Mouse (Mus musculus) limb, embryonic 13.5 days (tissue): ENCODE results near the gene Med1. TPM values are rescaled to one million over a fixed set of nuclear protein-coding genes. Genes with fewer than 3 reads are reported as not detected.

ENCODE experiments used
- ATAC-seq: fragments of 200-750 bp; cut with Nextera tagmentation; 2 replicates; pipeline ENCODE4 v1.8.0; 2017; ENCODE audit warnings: low read depth, moderate number of reproducible peaks, moderate TSS enrichment; ENCODE audit not compliant: low FRiP score
- H3K27ac ChIP-seq: fragments of 300-500 bp; sonication (generic); 2 replicates; pipeline ENCODE4 v1.5.1; 2015; ENCODE audit warnings: inconsistent platforms, mild to moderate bottlenecking, moderate library complexity
- H3K27me3 ChIP-seq: fragments of 300-500 bp; sonication (generic); 2 replicates; pipeline ENCODE4 v1.6.1; 2015; ENCODE audit warnings: mild to moderate bottlenecking, inconsistent platforms
- H3K36me3 ChIP-seq: fragments of 300-500 bp; sonication (generic); 2 replicates; pipeline ENCODE4 v1.6.1; 2015; ENCODE audit warnings: inconsistent platforms, mild to moderate bottlenecking, moderate library complexity
- H3K4me1 ChIP-seq: fragments of 300-500 bp; sonication (generic); 2 replicates; pipeline ENCODE4 v1.6.1; 2015; ENCODE audit warnings: inconsistent platforms
- H3K4me2 ChIP-seq: fragments of 300-500 bp; sonication (generic); replicated peaks from 2 replicates; pipeline ENCODE4 v1.6.1; 2015; ENCODE audit warnings: inconsistent platforms, mild to moderate bottlenecking, moderate library complexity
- H3K4me3 ChIP-seq: fragments of 300-500 bp; sonication (generic); 2 replicates; pipeline ENCODE4 v1.5.1; 2015; ENCODE audit warnings: moderate library complexity, mild to moderate bottlenecking, inconsistent platforms
- H3K9ac ChIP-seq: fragments of 300-500 bp; sonication (generic); 2 replicates; pipeline ENCODE4 v1.6.1; 2015; ENCODE audit warnings: mild to moderate bottlenecking, inconsistent platforms
- H3K9me3 ChIP-seq: fragments of 300-500 bp; sonication (generic); 2 replicates; pipeline ENCODE4 v1.6.1; 2016; ENCODE audit warnings: inconsistent platforms
- WGBS: fragments of 180-500 bp; shearing (Covaris S2); methylation state at CpG from one replicate; pipeline ENCODE4 v1.1.7; 2015; 5-methylcytosine and 5-hydroxymethylcytosine counted together
- microRNA-seq: library from miRNA; unstranded; fragments of <30 nt; microRNA quantifications from one replicate; pipeline ENCODE4, GENCODE M21; 2016
- polyA plus RNA-seq: library from polyadenylated mRNA; unstranded; fragments of >200 nt; fragmentation: Nextera tagmentation; extraction: Ambion mirVana; gene quantifications from 2 replicates; pipeline ENCODE4 v1.2.1, GENCODE M21; 2015

The Med1 gene
- polyA plus RNA-seq, 1 experiment from 2014 or later = 76.8 TPM

GRCm38 (mm10) chr11:98142545-98142944 lies 50.5 kb downstream of the Med1 start:
- 89% methylated on average over 2 of the region's 2 CpGs for WGBS
- Histone ChIP-seq H3K4me3 (no peak overlapping the region), H3K9ac (no peak overlapping the region), H3K27ac (no peak overlapping the region), H3K27me3 (no peaks in the 10 kb centered on the region), H3K4me1 (peaks cover 31% of the 10 kb centered on the region), H3K9me3 (no peaks in the 10 kb centered on the region), H3K36me3 (peaks cover 11% of the 10 kb centered on the region), H3K4me2 (no peak overlapping the region)
- ATAC-seq = no peak

- Histone ChIP-seq H3K4me2 (no peak overlapping the region), H3K4me3 (no peak overlapping the region), H3K9ac (no peak overlapping the region), H3K9me3 (no peaks in the 10 kb centered on the region), H3K36me3 (peaks cover 16% of the 10 kb centered on the region), H3K27ac (peak overlapping the region; percentile 67; the same call in 1 of the 2 replicates), H3K27me3 (no peaks in the 10 kb centered on the region), H3K4me1 (peaks cover 25% of the 10 kb centered on the region)
- WGBS = 52% methylated on average over 7 of the region's 7 CpGs
- ATAC-seq = peak; percentile 69; the same call in 1 of the 2 replicates
Observed at GRCm38 (mm10) chr11:98138894-98139293, 54.2 kb downstream of the Med1 start.

- H3K36me3 ChIP-seq = peaks cover 12% of the 10 kb centered on the region
- no peaks in the 10 kb centered on the region for H3K27me3 ChIP-seq
- no peak for ATAC-seq
- H3K9ac ChIP-seq = no peak overlapping the region
- no peak overlapping the region for H3K4me2 ChIP-seq
- peaks cover 25% of the 10 kb centered on the region for H3K4me1 ChIP-seq
- H3K9me3 ChIP-seq = no peaks in the 10 kb centered on the region
- H3K27ac ChIP-seq = no peak overlapping the region
- 91% methylated on average over 11 of the region's 11 CpGs for WGBS
- H3K4me3 ChIP-seq = no peak overlapping the region
Observed at GRCm38 (mm10) chr11:98137836-98138235, 55.3 kb downstream of the Med1 start.

DNA sequence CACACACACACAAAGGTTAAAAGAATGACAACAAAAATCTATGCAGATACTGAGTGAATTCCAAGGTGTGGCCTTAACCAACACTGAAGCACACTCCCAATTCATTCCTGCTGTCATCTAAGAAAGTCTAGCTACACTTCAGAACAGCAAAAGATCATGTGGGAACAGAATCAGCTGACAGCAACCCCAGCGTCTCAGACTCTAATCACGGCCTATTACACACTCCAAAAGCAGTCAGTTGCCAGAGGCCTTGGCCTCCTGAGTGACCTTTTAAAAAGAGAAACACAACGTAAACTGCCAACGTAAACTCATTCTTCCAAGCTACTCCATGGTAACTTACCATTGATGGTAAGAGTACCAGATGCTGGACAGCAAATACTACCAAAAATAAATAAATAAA lies 58.1 kb downstream of the Med1 start:
- WGBS = 69% methylated on average over 4 of the region's 4 CpGs
- Histone ChIP-seq H3K27ac (no peak overlapping the region), H3K36me3 (peaks cover 5% of the 10 kb centered on the region), H3K9ac (no peak overlapping the region), H3K4me3 (no peak overlapping the region), H3K4me2 (no peak overlapping the region), H3K9me3 (no peaks in the 10 kb centered on the region), H3K4me1 (peaks cover 21% of the 10 kb centered on the region), H3K27me3 (no peaks in the 10 kb centered on the region)
- no peak for ATAC-seq

GRCm38 (mm10) chr11:98123424-98123823 lies 69.7 kb downstream of the Med1 start:
- Histone ChIP-seq H3K4me2 (no peak overlapping the region), H3K9me3 (no peaks in the 10 kb centered on the region), H3K4me1 (no peaks in the 10 kb centered on the region), H3K36me3 (peaks cover 61% of the 10 kb centered on the region), H3K4me3 (no peak overlapping the region), H3K9ac (no peak overlapping the region), H3K27me3 (no peaks in the 10 kb centered on the region), H3K27ac (no peak overlapping the region)
- WGBS = 92% methylated on average over 5 of the region's 5 CpGs
- ATAC-seq = no peak

GRCm38 (mm10) chr11:98114363-98114762 lies 78.7 kb downstream of the Med1 start:
- Histone ChIP-seq H3K27me3 (no peaks in the 10 kb centered on the region), H3K4me2 (no peak overlapping the region), H3K4me1 (no peaks in the 10 kb centered on the region), H3K9ac (no peak overlapping the region), H3K36me3 (peaks cover 67% of the 10 kb centered on the region), H3K4me3 (no peak overlapping the region), H3K9me3 (no peaks in the 10 kb centered on the region), H3K27ac (no peak overlapping the region)
- no peak for ATAC-seq
- WGBS = 92% methylated on average over 1 of the region's 1 CpGs

DNA sequence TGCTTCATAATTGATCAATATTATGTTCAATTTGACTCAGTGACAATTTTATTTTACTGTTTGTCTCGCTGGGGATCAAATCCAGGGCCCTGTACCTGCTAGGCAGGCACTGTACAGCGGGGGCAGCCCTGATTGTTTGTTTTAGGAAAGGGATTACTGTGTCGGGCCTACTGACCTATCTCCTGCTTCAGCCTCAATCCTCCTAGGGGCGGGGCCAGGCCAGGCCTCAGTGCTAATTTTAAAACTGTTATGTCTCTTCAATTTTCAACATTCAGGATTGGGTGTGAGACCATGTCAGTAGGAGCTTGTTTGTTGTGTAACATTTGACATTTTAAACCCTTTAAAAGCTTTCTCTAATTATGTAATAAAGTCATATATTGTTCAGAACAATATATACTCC lies 79.6 kb downstream of the Med1 start:
- no peak overlapping the region for H3K4me3 ChIP-seq
- H3K4me1 ChIP-seq = no peaks in the 10 kb centered on the region
- H3K27ac ChIP-seq = no peak overlapping the region
- no peak overlapping the region for H3K9ac ChIP-seq
- peaks cover 71% of the 10 kb centered on the region for H3K36me3 ChIP-seq
- no peaks in the 10 kb centered on the region for H3K9me3 ChIP-seq
- 69% methylated on average over 4 of the region's 4 CpGs for WGBS
- no peaks in the 10 kb centered on the region for H3K27me3 ChIP-seq
- ATAC-seq = no peak
- no peak overlapping the region for H3K4me2 ChIP-seq

- WGBS = 82% methylated on average over 5 of the region's 5 CpGs
- H3K9ac ChIP-seq = no peak overlapping the region
Observed at GRCm38 (mm10) chr11:98109706-98110105, 83.4 kb downstream of the Med1 start.

More at GRCm38 (mm10) chr11:98109706-98110105, 83.4 kb downstream of the Med1 start:
- H3K27me3 ChIP-seq = no peaks in the 10 kb centered on the region
- H3K4me2 ChIP-seq = no peak overlapping the region
- H3K9me3 ChIP-seq = no peaks in the 10 kb centered on the region
- no peaks in the 10 kb centered on the region for H3K4me1 ChIP-seq
- ATAC-seq = no peak
- no peak overlapping the region for H3K27ac ChIP-seq
- no peak overlapping the region for H3K4me3 ChIP-seq
- H3K36me3 ChIP-seq = peaks cover 87% of the 10 kb centered on the region

Small RNA genes lying within 50 kb of the gene (microRNA-seq; reads per million reads assigned to microRNA genes)
- gene Gm27399 = not detected

Other genes starting within 250 kb of the Med1 start
- gene Plxdc1, start 206.8 kb downstream of the Med1 start, polyA plus RNA-seq = 0.33 and 0.50 TPM in 2 replicates
- gene Arl5c, start 197.1 kb downstream of the Med1 start, polyA plus RNA-seq = 7.0 and 8.8 TPM in 2 replicates
- 20.0 and 20.7 TPM in 2 replicates for gene Cacnb1, start 170.3 kb downstream of the Med1 start, polyA plus RNA-seq
- 1,012 and 1,039 TPM in 2 replicates for gene Rpl19, start 166.6 kb downstream of the Med1 start, polyA plus RNA-seq
- gene Stac2, start 139.8 kb downstream of the Med1 start, polyA plus RNA-seq = 0.74 and 1.1 TPM in 2 replicates
- gene Fbxl20, start 42.9 kb downstream of the Med1 start, polyA plus RNA-seq = 28.0 and 28.4 TPM in 2 replicates
- 13.1 TPM in 2 replicates for gene Cdk12, start 9.8 kb upstream of the Med1 start, polyA plus RNA-seq
- gene Neurod2, start 136.4 kb upstream of the Med1 start, polyA plus RNA-seq = not detected in 2 replicates
- 1.5 and 1.9 TPM in 2 replicates for gene Ppp1r1b, start 155.1 kb upstream of the Med1 start, polyA plus RNA-seq
- gene Stard3, start 165.1 kb upstream of the Med1 start, polyA plus RNA-seq = 41.9 and 43.2 TPM in 2 replicates
- gene Tcap, start 190.5 kb upstream of the Med1 start, polyA plus RNA-seq = 11.3 and 12.9 TPM in 2 replicates
- gene Pnmt, start 193.2 kb upstream of the Med1 start, polyA plus RNA-seq = 1.4 and 1.6 TPM in 2 replicates
- gene Pgap3, start 207.2 kb upstream of the Med1 start, polyA plus RNA-seq = 10.4 and 12.4 TPM in 2 replicates
- gene Erbb2, start 219.2 kb upstream of the Med1 start, polyA plus RNA-seq = 47.3 and 53.0 TPM in 2 replicates
- gene Mien1, start 245.7 kb upstream of the Med1 start, polyA plus RNA-seq = 76.0 and 79.4 TPM in 2 replicates